Mouse (Mus musculus): ENCODE data around the gene Isyna1.

The Isyna1 gene

DNA sequence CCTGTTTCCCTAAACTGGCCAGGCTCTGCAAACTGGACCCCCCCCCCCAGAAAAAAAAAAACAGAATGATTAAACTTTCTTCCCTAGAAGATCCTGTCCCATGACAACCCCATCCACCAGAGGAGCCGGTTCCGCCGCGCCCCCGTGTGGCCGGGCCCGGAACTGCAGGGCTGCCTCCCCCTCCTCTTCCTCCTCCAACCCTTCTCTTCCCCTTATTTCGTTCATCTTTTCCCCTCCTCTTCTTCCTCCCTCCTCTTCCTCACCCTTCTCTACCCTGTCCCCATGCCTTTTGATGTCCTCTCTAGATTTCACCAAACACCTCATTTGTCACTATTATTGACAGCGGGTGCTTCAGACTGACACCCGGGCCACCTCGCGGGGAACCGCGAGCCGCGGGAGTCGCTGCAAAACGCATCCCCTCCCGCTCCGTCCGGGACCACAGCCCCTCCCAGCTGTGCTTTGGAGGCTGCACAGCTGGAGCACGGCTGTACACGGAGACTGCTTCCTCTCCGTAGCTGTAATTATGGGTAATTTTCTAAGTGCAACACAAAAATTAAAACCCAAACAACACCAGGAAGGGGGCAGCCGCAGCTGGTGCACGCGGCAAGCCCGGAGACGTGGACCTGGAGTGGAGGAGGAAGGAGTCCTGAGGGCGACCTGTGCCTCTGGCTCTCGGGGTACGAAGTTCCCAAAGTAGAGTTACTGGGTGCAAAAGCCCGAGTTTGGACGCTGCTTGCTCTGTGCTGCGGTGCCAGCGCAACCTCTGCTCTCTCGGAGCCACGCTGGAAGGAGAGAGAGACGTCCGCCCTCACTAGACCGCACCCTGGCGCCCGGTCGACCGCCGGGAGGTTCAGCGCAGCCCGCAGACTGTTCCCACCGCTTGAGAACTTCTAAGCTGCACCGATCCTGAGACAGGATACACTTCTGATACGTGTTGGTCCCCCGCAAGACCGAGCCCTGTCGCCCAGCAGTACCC is 16.9 kb downstream of the Isyna1 start:
- in situ Hi-C loops (cut with MboI; ENCODE audit: low pct_unique_long_range_greater_than_20kb in 1 of 2, low sequenced_read_pairs in 2 of 2, unreplicated experiment in 1 of 2) = no loop called here

DNA sequence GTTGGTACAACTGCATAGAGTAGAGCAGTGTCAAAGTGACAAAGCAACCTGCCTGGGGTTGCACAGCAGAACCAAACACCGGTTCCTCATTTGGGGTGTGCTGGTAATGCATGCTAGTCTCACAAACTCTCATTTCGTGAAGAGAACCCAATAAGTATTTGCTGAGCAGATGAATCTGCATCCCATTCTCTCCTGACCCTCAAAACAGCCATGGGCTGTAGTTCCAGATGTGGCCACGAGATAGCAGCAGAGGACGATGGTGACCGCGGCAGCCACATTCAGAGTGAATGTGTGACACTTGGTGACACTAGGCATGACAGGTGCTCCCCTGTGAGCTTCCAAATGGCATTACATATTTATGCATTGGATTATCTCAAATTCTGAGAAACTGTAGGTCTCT is 17.7 kb downstream of the Isyna1 start:
- in situ Hi-C loops (cut with MboI; ENCODE audit: low pct_unique_long_range_greater_than_20kb in 1 of 2, low sequenced_read_pairs in 2 of 2, unreplicated experiment in 1 of 2) = no loop called here

DNA sequence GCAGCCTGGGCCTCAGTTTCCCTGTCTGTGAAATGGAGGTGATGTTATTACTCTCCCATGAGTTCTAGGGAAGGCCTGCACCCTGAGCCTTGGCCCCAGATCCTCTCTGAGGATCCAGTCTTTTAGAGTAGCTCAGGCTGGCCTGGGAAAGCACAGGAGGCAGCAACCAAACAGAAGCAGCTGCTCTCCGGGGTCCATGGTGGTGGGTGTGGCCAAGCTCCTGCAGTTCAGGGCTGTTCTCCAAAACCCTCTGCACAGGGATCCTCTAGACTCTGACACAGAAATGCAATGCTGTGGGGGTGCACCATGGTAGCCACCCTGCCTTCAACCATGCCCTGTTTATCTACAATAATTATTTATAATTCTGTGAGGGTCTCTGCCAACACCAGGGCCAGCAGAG is 19.6 kb downstream of the Isyna1 start:
- in situ Hi-C loops (cut with MboI; ENCODE audit: low pct_unique_long_range_greater_than_20kb in 1 of 2, low sequenced_read_pairs in 2 of 2, unreplicated experiment in 1 of 2) = no loop called here

DNA sequence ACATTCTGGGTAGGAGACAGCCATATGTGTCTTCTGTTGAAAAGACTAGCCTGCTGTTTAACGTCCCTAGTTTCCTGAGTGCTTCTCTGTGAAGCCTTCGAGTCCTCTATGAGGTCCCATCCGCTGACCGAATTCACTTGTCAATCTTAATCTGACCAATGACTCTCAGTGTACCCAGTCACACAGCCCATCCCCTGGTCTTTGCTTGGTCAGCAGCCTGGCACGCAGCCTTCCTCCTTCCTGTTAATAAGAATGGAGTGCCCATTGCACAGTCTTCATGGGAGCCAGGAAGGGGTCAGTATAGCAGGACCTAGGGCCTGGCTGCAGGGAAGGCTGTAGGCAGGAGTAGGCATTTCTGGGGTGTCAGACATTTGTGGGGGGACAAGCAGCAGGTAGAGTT is 20.3 kb downstream of the Isyna1 start:
- in situ Hi-C loops (cut with MboI; ENCODE audit: low pct_unique_long_range_greater_than_20kb in 1 of 2, low sequenced_read_pairs in 2 of 2, unreplicated experiment in 1 of 2) = no loop called here

DNA sequence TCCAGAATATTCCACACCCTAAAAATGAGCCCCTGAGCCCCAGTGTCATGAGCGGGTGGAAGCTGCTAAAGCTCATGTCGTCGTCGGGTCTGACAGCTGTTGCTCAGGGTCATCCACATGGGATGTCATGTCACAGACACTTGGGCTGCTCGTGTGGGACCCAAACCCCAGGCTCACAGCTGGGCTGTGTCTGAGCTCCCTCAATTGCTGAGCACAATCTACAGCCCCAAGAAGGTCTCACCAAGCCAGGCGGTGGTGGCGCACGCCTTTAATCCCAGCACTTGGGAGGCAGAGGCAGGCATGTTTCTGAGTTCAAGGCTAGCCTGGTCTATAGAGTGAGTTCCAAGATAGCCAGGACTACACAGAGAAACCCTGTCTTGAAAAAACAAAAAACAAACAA is 21.1 kb downstream of the Isyna1 start:
- in situ Hi-C loops (cut with MboI; ENCODE audit: low pct_unique_long_range_greater_than_20kb in 1 of 2, low sequenced_read_pairs in 2 of 2, unreplicated experiment in 1 of 2) = no loop called here

DNA sequence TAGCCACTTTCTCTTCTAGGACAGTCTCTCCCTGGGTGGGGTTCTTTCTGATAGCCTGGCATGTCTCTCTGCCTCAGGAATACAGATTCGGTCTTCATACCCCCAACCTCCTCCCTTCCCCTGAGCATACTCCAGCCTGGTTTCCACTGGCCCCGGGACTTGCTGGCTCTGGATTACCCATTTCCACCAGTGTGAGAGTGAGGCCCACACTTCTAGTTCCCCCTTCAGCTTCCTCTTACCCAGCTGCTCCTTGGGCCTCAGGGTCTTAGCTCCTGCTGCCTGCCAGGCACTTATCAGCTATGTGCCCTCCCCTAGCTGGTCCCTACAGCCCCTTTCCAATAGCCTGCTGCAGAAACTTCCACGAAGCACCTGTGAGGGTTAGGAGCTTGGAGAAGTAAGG is 21.7 kb downstream of the Isyna1 start, which contains the start of gene Lrrc25:
TSS of gene Lrrc25 (plus strand) at position 262 of the 400 bp plus-strand sequence.
- in situ Hi-C loops (cut with MboI; ENCODE audit: low pct_unique_long_range_greater_than_20kb in 1 of 2, low sequenced_read_pairs in 2 of 2, unreplicated experiment in 1 of 2) = no loop called here

DNA sequence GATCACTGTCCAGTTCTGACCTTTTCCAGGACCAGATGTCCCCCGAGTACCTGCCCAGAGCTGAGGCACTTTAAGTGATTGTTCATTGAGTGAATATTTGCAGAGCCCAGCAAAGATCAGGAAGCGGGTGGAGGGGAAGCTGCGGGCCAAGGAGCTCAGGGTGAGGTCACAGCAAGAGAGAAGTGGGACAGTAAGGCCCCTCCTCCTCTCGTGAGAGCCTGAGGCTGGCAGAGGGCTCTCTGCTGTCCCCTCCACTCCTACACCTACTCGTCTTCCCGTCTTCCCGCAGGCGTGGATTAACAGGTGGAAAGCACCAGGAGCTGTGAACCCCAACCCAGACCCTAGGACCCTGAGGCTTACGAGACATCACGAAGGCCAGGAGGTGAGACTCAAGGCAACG is 22.5 kb downstream of the Isyna1 start:
- in situ Hi-C loops (cut with MboI; ENCODE audit: low pct_unique_long_range_greater_than_20kb in 1 of 2, low sequenced_read_pairs in 2 of 2, unreplicated experiment in 1 of 2) = no loop called here

DNA sequence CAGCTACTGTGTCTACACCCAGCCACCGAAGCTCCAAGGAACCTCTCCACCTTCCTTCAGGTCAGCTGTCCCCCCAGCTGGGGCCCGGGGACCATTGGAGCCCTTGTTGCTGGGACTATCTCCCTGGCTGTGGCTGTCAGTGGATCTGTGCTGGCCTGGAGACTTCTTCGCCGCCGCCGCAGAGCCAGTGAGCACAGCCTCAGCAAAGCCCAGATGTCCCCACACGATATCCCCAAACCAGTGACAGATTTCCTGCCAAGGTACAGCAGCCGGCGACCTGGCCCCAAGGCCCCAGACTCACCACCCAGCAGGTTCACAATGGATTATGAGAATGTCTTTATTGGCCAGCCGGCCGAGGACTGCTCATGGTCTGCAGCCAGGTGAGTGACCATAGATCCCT is 23.8 kb downstream of the Isyna1 start:
- in situ Hi-C loops (cut with MboI; ENCODE audit: low pct_unique_long_range_greater_than_20kb in 1 of 2, low sequenced_read_pairs in 2 of 2, unreplicated experiment in 1 of 2) = no loop called here

DNA sequence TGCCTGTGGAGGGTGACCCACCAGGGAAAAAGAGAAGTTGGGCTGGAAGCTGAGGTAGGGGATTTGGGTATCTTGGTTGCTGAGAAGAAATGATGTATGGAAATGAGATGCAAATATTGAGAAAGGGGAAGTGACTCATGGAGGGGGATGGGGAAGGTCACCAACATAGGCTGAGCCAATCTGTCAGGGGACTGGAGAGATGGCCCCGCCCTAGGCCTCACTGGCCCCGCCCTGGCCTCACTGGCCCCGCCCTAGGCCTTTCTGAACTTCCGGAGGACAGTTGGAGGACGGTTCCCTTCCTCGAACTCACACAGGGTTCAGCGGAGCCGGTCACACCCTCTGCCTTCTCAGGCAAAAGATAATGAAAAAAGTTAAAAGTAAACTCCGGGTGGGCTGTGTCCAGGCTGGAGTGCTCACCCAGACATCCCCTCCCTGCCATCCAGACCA is 24.7 kb downstream of the Isyna1 start:
- in situ Hi-C loops (cut with MboI; ENCODE audit: low pct_unique_long_range_greater_than_20kb in 1 of 2, low sequenced_read_pairs in 2 of 2, unreplicated experiment in 1 of 2) = no loop called here

DNA sequence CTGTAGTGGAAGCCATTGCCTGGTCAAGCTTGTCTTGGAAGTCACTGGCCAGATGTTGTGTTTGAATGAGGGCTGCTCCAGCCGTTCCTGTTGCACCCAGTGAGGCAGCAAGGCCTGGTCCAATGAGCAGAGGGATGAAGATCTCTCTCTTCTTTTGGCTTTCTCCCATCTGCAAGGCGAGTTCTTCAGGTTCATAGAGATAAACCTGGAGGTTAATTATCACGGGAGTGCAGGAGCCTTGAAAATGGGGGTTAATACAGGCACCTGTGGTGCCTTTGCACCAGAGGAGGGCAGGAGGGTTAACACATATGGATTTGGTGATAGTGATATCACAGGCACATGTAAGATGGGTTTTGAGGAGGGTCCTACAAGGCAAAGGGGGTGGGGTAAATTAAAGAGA is 28.0 kb downstream of the Isyna1 start:
- in situ Hi-C loops (cut with MboI; ENCODE audit: low pct_unique_long_range_greater_than_20kb in 1 of 2, low sequenced_read_pairs in 2 of 2, unreplicated experiment in 1 of 2) = no loop called here

DNA sequence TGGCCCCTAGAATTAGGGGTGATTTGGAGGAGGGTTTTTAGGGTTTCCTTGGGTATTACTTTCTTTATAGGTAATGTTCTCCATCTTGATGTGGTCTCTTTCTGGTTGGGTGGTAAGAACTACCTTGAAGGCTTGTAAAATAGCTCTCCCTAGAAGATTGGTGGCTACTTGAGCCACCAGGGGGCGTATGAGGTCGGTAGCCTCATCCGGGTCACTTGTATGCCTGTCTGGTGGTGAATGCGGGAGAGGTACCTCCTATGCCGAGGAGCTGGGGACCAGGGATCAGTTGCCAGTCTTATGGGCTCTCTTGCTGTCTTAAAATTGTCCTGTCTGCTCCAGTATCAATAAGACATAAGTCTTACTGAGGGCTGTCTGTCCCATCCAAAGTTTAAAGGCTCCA is 30.9 kb downstream of the Isyna1 start:
- in situ Hi-C loops (cut with MboI; ENCODE audit: low pct_unique_long_range_greater_than_20kb in 1 of 2, low sequenced_read_pairs in 2 of 2, unreplicated experiment in 1 of 2) = no loop called here

DNA sequence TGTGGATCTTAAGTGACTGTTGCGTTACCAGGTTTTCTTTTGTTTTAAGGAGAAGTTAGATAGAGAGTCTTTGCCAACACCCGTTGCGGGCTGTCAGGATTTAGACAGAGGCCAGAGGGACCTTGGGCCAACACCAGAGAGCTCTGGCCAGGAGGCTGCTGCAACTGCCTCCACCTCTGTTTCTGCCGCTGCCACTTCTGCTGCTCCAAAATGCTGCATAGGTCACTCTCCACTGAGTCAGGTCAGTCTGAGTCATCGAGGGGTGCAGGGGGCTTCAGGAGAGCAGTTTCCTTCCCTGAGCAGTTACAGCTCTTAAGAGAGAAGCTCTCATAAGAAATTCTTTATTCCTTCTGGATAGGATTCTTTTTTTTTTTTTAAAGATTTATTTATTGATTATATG is 32.9 kb downstream of the Isyna1 start:
- in situ Hi-C loops (cut with MboI; ENCODE audit: low pct_unique_long_range_greater_than_20kb in 1 of 2, low sequenced_read_pairs in 2 of 2, unreplicated experiment in 1 of 2) = no loop called here

DNA sequence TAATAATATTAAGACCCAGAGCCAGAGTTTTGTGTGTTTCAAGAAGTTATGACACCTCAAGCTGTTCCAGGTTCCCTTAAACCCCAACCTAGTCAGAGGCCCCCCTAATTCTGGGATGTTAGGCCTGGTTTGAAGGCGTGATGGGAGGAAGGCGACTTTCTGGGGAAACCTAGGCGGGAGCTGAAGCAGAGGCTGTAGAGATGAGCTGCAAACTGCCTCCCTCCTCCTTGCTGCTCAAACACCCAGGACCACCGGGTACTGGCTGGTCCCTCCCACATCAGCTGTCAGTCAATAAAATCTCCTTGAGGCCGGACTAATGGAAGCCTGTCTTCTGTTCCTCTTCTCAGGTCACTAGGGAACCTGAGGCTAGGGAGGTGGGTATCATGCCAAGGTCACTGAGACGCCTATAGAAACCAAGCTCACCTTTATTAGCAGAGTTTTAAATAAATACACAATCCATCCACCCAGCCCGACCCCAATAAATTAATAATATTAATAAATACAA is 34.9 kb downstream of the Isyna1 start:
- in situ Hi-C loops (cut with MboI; ENCODE audit: low pct_unique_long_range_greater_than_20kb in 1 of 2, low sequenced_read_pairs in 2 of 2, unreplicated experiment in 1 of 2) = no loop called here

DNA sequence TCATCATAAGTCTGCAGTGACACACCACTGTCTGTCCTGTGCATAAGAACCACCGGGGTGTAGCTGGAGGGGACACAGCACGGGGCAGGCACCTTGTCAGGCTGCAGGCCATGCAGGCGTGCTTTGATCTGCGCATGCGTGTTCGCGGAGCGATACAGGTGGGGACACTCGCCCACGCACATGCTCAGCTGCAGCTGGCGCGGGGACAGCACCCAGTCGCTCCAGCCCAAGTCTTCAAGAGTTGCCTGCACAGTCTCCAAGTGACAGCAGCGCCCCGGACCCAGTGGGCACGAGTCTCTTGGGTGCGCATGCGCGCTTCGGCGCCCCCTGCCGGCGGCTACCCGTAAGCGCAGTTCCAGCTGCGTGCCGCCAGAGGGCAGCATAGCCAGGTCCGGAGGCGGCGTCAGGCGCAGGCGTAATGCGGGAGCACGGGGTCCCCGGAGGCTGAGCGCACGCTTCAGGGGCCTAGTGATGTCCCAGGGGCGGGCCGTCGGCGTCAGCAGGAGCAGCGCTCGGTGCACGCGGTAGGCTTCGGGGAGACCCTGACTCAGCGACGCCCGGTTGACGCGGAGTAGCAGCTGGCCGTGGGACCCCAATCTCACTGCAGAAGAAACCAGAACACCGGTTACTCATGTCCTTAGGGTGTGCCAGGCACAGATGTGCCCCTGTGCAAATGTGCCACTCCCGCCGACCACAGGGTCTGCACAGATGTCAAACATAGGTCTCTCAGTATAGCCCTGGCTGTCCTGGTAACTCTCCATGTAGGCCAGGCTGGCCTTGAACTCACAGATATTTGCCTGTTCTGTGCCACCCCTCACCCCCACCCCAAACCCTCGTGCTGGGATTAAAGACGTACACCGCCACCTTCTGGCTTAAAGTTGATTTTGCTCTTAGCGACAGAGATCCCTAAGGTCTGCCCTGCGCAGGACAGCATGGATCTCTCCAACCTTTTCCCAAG is 35.7 kb downstream of the Isyna1 start:
- in situ Hi-C loops (cut with MboI; ENCODE audit: low pct_unique_long_range_greater_than_20kb in 1 of 2, low sequenced_read_pairs in 2 of 2, unreplicated experiment in 1 of 2) = no loop called here

DNA sequence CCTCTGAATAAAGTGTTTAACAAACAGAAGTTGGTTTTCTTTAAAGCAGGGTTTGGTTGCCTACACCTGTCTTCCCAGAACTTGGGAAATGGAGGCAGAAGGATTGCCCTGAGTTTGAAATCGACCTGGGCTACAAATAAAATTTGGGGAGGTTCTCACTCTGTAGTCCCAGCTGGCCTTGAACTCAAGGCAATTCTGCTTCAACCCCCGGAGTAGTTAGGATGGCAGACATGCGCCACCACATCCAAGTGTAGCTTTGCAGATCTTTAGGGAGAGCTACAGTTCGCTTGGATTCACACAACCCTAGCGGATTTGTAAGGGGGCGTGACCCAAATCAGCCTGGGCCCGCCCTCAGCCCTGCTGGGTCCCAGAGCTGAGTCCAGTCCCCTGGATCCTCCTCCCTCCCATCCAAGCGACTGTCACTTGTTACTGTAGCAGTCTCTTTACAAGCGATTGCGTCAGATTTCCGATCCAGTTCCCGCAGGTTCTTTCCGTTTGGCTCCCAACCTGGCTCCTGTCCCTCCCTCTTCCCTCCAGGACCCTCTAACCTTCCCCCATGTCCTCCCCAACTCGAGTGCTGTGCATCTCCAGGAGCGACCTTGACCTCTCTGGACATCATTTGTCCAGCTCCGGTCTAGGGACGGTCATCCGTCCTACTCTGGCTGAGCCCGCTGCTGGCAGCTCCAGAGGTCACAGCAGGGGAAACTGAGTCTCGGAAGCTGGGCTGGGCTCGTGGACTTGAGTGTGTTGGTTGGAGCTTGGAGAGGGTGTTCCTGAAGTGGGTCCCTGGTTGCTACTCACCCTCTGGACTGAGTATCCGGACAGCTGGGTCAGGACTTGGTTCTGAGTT is 36.6 kb downstream of the Isyna1 start:
- in situ Hi-C loops (cut with MboI; ENCODE audit: low pct_unique_long_range_greater_than_20kb in 1 of 2, low sequenced_read_pairs in 2 of 2, unreplicated experiment in 1 of 2) = no loop called here

DNA sequence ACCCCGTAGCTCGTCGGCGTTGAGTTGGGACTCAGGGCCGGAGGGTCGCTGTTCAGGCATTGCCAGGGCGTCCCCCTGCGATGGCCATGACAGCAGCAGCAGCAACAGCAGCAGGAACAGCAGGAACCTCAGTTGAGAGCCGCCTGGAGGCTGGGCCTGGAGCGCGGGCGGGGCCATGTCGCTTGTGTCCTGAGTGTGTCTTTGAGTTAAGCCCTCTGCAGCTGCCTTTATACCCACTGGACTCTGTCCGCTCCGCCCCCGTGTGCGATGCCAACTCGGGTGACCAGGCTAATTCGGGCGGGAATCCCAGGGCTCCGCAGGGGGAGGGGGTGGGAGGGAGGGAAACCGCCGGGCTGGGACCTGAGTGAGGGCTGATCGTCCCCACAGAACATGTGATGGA is 37.3 kb downstream of the Isyna1 start:
- in situ Hi-C loops (cut with MboI; ENCODE audit: low pct_unique_long_range_greater_than_20kb in 1 of 2, low sequenced_read_pairs in 2 of 2, unreplicated experiment in 1 of 2) = no loop called here

DNA sequence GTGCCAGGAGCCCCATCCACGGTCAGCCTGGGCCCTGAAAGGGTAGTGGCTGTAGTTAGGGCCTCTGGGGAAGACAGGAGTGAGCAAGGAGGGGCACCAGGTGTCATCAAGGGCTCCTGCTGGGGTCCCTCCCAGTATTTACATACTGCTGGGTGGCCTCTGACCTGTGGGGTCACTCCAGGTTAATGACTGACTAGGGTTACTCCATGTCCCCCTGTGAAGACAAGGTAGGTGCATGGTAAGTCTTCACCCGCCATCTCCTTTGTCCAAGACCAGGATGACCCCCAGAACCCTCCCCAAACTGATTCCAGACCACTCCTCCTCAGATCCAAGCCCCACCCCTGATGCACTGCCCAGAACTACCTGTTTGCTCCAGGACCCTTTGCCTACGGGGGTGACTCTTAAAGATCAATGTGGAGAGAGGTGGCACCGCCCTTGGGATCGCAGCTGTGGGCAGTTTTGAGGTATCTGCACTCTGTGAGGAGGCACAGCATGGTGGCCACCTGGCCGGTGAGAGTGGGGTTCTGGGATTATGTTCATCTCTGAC is 38.2 kb downstream of the Isyna1 start, which contains the start of gene Gdf15:
TSS of gene Gdf15 (minus strand) at position 111 of the 547 bp plus-strand sequence.
- in situ Hi-C loops (cut with MboI; ENCODE audit: low pct_unique_long_range_greater_than_20kb in 1 of 2, low sequenced_read_pairs in 2 of 2, unreplicated experiment in 1 of 2) = no loop called here

DNA sequence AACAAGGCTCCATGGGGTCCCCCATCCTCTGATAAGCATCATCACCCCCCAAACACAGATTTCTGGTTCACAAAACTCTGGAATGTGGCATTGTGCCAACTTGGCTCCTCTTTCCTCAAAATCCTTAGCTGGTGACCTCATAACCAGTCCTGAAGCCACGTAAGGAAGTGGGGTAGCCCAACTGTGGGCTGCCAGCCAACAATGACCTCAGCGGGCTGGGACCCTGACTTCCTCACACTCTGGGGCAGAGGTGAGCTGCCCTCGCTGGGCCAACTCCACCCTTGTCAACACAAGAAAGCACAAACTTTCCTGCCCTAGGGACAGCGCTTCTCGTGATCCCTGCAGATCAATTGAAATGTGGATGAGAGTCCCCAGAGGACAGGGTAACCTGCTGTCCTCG is 39.9 kb downstream of the Isyna1 start:
- in situ Hi-C loops (cut with MboI; ENCODE audit: low pct_unique_long_range_greater_than_20kb in 1 of 2, low sequenced_read_pairs in 2 of 2, unreplicated experiment in 1 of 2) = no loop called here

Measured in mouse embryonic stem cell (cell line).